Mouse (Mus musculus): ENCODE data around the gene Fgd6.

GRCm38 (mm10) chr10:94087367-94088077 is 51.7 kb downstream of the Fgd6 start:
- TF ChIP-seq POLR2A (IDR thresholded peaks at IDR 0.05; ENCODE audit: low read depth, low read length) = no peak
- no peak for TF ChIP-seq CTCF (IDR thresholded peaks at IDR 0.05; ENCODE audit: extremely low read depth, insufficient read depth, insufficient read length, insufficient replicate concordance)

Measured in spleen, adult 2 months (tissue).